Mouse (Mus musculus) forebrain, embryonic 16.5 days (tissue): ENCODE measurements at regions not wholly inside any gene's neighbourhood (a gene's known extent, or its start where the extent isn't known, plus 50 kb on each side); places are given as distances from the start of the nearest gene placed in this dataset.
A peak's percentile ranks its signal among the peaks of the same experiment; 100 is the strongest.

Experiments used
- microRNA counts: library from miRNA; unstranded; fragments of <30 nt; microRNA quantifications from one replicate; lab custom pipeline; 2016
- microRNA-seq: library from miRNA; unstranded; fragments of <30 nt; microRNA quantifications from one replicate; pipeline ENCODE4, GENCODE M21; 2017

MicroRNAs in the stretch of these regions (microRNA counts, 519-probe panel; counts per million panel counts)
- 2,398 counts per million, percentile 57 among the panel's probes with 10 or more counts for microRNA mmu-miR-101a (lab: Ali Mortazavi, UCI)

Small RNA genes in the stretch of these regions (microRNA-seq; reads per million reads assigned to microRNA genes)
- gene Mir101a: 609 reads per million, percentile 73 among the genes with 10 or more reads in this experiment
